Mouse (Mus musculus) stomach, postnatal 0 days (tissue): ENCODE measurements around the gene Smlr1.

Experiments used
- CTCF ChIP-seq: IDR thresholded peaks from 2 replicates; pipeline ENCODE4 v1.5.1; 2016; ENCODE audit warnings: antibody characterized with exemption, low read depth, mild to moderate bottlenecking, moderate library complexity
- EP300 ChIP-seq: optimal IDR thresholded peaks from 2 replicates; pipeline ENCODE3; 2016; ENCODE audit warnings: antibody characterized with exemption

DNA sequence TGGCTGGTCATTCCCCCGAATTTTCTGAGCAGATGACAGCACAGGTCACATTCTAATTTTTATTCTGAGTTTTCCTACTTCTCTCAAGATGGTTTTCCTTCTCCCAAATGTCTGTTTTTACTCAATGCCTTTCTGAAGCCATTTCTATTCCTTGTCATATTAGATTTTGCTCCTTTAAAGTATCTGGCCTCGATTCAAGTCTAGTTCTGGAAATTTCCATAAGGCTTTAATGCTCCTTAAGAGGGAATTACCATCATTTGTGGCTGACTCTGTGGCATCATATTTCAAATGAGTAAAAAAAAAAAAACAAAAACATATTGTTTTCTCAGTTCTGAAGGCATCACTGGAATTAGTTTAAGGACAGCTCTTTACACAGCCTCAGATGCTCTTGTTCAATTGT lies 44.0 kb upstream of the Smlr1 start:
- TF ChIP-seq CTCF (no peak), EP300 (no peak)
